Mouse (Mus musculus): Measurements from ENCODE around the gene Zfp61.
A peak's percentile ranks its signal among the peaks of the same experiment; 100 is the strongest.

The Zfp61 gene

GRCm38 (mm10) chr7:24300771-24301282, at the start of gene Zfp61:
TSS of gene Zfp61 (minus strand) at chr7:24301232.
- no peak for DNase-seq (ENCODE audit: extremely low spot score, low read depth, low spot score)

GRCm38 (mm10) chr7:24348896-24349295, 47.9 kb upstream of the Zfp61 start, which contains the start of gene Lypd5:
TSS of gene Lypd5 (plus strand) at chr7:24349196.
- DNase-seq (ENCODE audit: extremely low spot score, low read depth, low spot score): no peak

GRCm38 (mm10) chr7:24346444-24346843, 45.4 kb upstream of the Zfp61 start:
- DNase-seq (ENCODE audit: extremely low spot score, low read depth, low spot score): no peak

- DNase-seq (ENCODE audit: extremely low spot score, low read depth, low spot score): no peak
Observed at GRCm38 (mm10) chr7:24343701-24344272, 42.8 kb upstream of the Zfp61 start.

GRCm38 (mm10) chr7:24338241-24338640, 37.2 kb upstream of the Zfp61 start:
- no peak for DNase-seq (ENCODE audit: extremely low spot score, low read depth, low spot score)

- DNase-seq (ENCODE audit: extremely low spot score, low read depth, low spot score): peak; percentile 41
Observed at GRCm38 (mm10) chr7:24335699-24336309, 34.8 kb upstream of the Zfp61 start.

GRCm38 (mm10) chr7:24333304-24333986, 32.4 kb upstream of the Zfp61 start, which contains the start of gene Tescl:
TSS of gene Tescl (minus strand) at chr7:24333936.
- no peak for DNase-seq (ENCODE audit: extremely low spot score, low read depth, low spot score)

GRCm38 (mm10) chr7:24327281-24327975, 26.4 kb upstream of the Zfp61 start:
- no peak for DNase-seq (ENCODE audit: extremely low spot score, low read depth, low spot score)

GRCm38 (mm10) chr7:24326273-24327135, 25.5 kb upstream of the Zfp61 start:
- DNase-seq (ENCODE audit: extremely low spot score, low read depth, low spot score): no peak

GRCm38 (mm10) chr7:24325675-24326128, 24.7 kb upstream of the Zfp61 start:
- DNase-seq (ENCODE audit: extremely low spot score, low read depth, low spot score): no peak

- no peak for DNase-seq (ENCODE audit: extremely low spot score, low read depth, low spot score)
Observed at GRCm38 (mm10) chr7:24325197-24325596, 24.2 kb upstream of the Zfp61 start.

- DNase-seq (ENCODE audit: extremely low spot score, low read depth, low spot score): no peak
Observed at GRCm38 (mm10) chr7:24322593-24322992, 21.6 kb upstream of the Zfp61 start.

- DNase-seq (ENCODE audit: extremely low spot score, low read depth, low spot score): no peak
Observed at GRCm38 (mm10) chr7:24318942-24319341, 17.9 kb upstream of the Zfp61 start.

- DNase-seq (ENCODE audit: extremely low spot score, low read depth, low spot score): peak; percentile 93
Observed at GRCm38 (mm10) chr7:24316567-24317092, 15.6 kb upstream of the Zfp61 start, which contains the start of gene Zfp94. TSS of gene Zfp94 (minus strand) at chr7:24316666.

- no peak for DNase-seq (ENCODE audit: extremely low spot score, low read depth, low spot score)
Observed at GRCm38 (mm10) chr7:24315726-24316566, 14.9 kb upstream of the Zfp61 start.

GRCm38 (mm10) chr7:24299823-24300481, 1.1 kb downstream of the Zfp61 start:
- DNase-seq (ENCODE audit: extremely low spot score, low read depth, low spot score): no peak

- DNase-seq (ENCODE audit: extremely low spot score, low read depth, low spot score): peak; percentile 80
Observed at GRCm38 (mm10) chr7:24298973-24299708, 1.9 kb downstream of the Zfp61 start.

GRCm38 (mm10) chr7:24298635-24298972, 2.4 kb downstream of the Zfp61 start:
- DNase-seq (ENCODE audit: extremely low spot score, low read depth, low spot score): no peak

All from hindlimb bud, embryonic 11.5 days (tissue).